Mouse (Mus musculus) ovary, postnatal 10 days (tissue): ENCODE results near the gene Nckap5.

Experiments
- DNase-seq: peaks from one replicate; pipeline ENCODE4 v3.0.0; 2022; ENCODE audit warnings: low spot score

Gene Nckap5

GRCm38 (mm10) chr1:126765506-126766170 lies 65.0 kb downstream of the Nckap5 start:
- no peak for DNase-seq

GRCm38 (mm10) chr1:126764201-126764600 lies 66.4 kb downstream of the Nckap5 start:
- DNase-seq, result no peak

- DNase-seq, result no peak
Measured at GRCm38 (mm10) chr1:126763192-126763591, 67.4 kb downstream of the Nckap5 start.

- no peak for DNase-seq
Measured at GRCm38 (mm10) chr1:126760386-126760785, 70.2 kb downstream of the Nckap5 start.

GRCm38 (mm10) chr1:126755682-126756081 lies 74.9 kb downstream of the Nckap5 start:
- no peak for DNase-seq

- no peak for DNase-seq
Measured at GRCm38 (mm10) chr1:126753611-126754010, 77.0 kb downstream of the Nckap5 start.

- no peak for DNase-seq
Measured at GRCm38 (mm10) chr1:126752247-126753037, 78.2 kb downstream of the Nckap5 start.

- DNase-seq, result no peak
Measured at GRCm38 (mm10) chr1:126751137-126751536, 79.5 kb downstream of the Nckap5 start.

- no peak for DNase-seq
Measured at GRCm38 (mm10) chr1:126750156-126750555, 80.4 kb downstream of the Nckap5 start.

GRCm38 (mm10) chr1:126747914-126748313 lies 82.7 kb downstream of the Nckap5 start:
- DNase-seq, result no peak

- DNase-seq, result no peak
Measured at GRCm38 (mm10) chr1:126745482-126746136, 85.0 kb downstream of the Nckap5 start.

- DNase-seq, result no peak
Measured at GRCm38 (mm10) chr1:126744631-126745305, 85.8 kb downstream of the Nckap5 start.

GRCm38 (mm10) chr1:126738291-126738640 lies 92.3 kb downstream of the Nckap5 start:
- DNase-seq, result no peak

- no peak for DNase-seq
Measured at GRCm38 (mm10) chr1:126737554-126738290, 92.9 kb downstream of the Nckap5 start.

- no peak for DNase-seq
Measured at GRCm38 (mm10) chr1:126731691-126732090, 98.9 kb downstream of the Nckap5 start.

GRCm38 (mm10) chr1:126726400-126727055 lies 104.1 kb downstream of the Nckap5 start:
- no peak for DNase-seq

- no peak for DNase-seq
Measured at GRCm38 (mm10) chr1:126725628-126726367, 104.8 kb downstream of the Nckap5 start.

GRCm38 (mm10) chr1:126721917-126722316 lies 108.7 kb downstream of the Nckap5 start:
- DNase-seq, result no peak

- no peak for DNase-seq
Measured at GRCm38 (mm10) chr1:126719733-126720348, 110.8 kb downstream of the Nckap5 start.

GRCm38 (mm10) chr1:126706611-126707010 lies 124.0 kb downstream of the Nckap5 start:
- no peak for DNase-seq
